Mouse (Mus musculus) liver, postnatal 0 days (tissue): Measurements from ENCODE around the gene Il12a. TPM values are rescaled to one million over a fixed set of nuclear protein-coding genes. Genes with fewer than 3 reads are reported as not detected.
"Not testable (repeated sequence)": the region's sequence is repeated elsewhere in the genome, so short reads cannot be mapped to it uniquely, and the experiment has no call there.

Experiments used
- ATAC-seq: fragments of 200-750 bp; cut with Nextera tagmentation; 2 replicates; pipeline ENCODE4 v1.8.0; 2017; ENCODE audit warnings: mild to moderate bottlenecking, moderate library complexity
- DNase-seq: peaks from one replicate; pipeline ENCODE4 v3.0.0-alpha.2; 2016
- H3K27ac ChIP-seq: fragments of 300-500 bp; sonication (generic); 2 replicates; pipeline ENCODE4 v1.5.1; 2014; ENCODE audit warnings: antibody characterized with exemption, moderate library complexity, mild to moderate bottlenecking, low read depth
- H3K27me3 ChIP-seq: fragments of 300-500 bp; sonication (generic); 2 replicates; pipeline ENCODE4 v1.6.1; 2014; ENCODE audit warnings: low read length, control low read depth, mixed read lengths; ENCODE audit not compliant: insufficient read depth
- H3K36me3 ChIP-seq: fragments of 300-500 bp; sonication (generic); replicated peaks from 2 replicates; pipeline ENCODE4 v1.6.1; 2014; ENCODE audit warnings: mild to moderate bottlenecking, control low read depth, low read length, moderate library complexity, mixed read lengths; ENCODE audit not compliant: insufficient read depth
- H3K4me1 ChIP-seq: fragments of 300-500 bp; sonication (generic); 2 replicates; pipeline ENCODE4 v1.6.1; 2014; ENCODE audit warnings: antibody characterized with exemption, mild to moderate bottlenecking, control low read depth; ENCODE audit not compliant: insufficient read depth
- H3K4me2 ChIP-seq: fragments of 300-500 bp; sonication (generic); 2 replicates; pipeline ENCODE4 v1.6.1; 2014; ENCODE audit warnings: low read depth, mild to moderate bottlenecking, low read length, moderate library complexity, mixed read lengths
- H3K4me3 ChIP-seq: fragments of 300-500 bp; sonication (generic); 2 replicates; pipeline ENCODE4 v1.5.1; 2014; ENCODE audit warnings: low read depth, low read length
- H3K9ac ChIP-seq: fragments of 300-500 bp; sonication (generic); replicated peaks from 2 replicates; pipeline ENCODE4 v1.6.1; 2014; ENCODE audit warnings: mild to moderate bottlenecking, moderate library complexity
- H3K9me3 ChIP-seq: fragments of 300-500 bp; sonication (generic); 2 replicates; pipeline ENCODE4 v1.6.1; 2016; ENCODE audit warnings: mild to moderate bottlenecking, control low read depth, low read length, mixed read lengths
- CTCF ChIP-seq: sonication (generic); IDR thresholded peaks from 2 replicates; pipeline ENCODE4 v1.5.1; 2016; ENCODE audit warnings: antibody characterized with exemption, low read depth
- EP300 ChIP-seq: IDR thresholded peaks from 2 replicates; pipeline ENCODE4 v1.6.1; 2016; ENCODE audit warnings: antibody characterized with exemption, low read depth, mild to moderate bottlenecking
- WGBS: fragments of 180-500 bp; shearing (Covaris S2); extraction: QIAGEN DNeasy Blood & Tissue Kit; methylation state at CpG from one replicate; pipeline ENCODE4 v1.1.7; 2014; ENCODE audit not compliant: insufficient replicate concordance; 5-methylcytosine and 5-hydroxymethylcytosine counted together
- polyA plus RNA-seq: library from polyadenylated mRNA; unstranded; fragments of >200 nt; fragmentation: Nextera tagmentation; extraction: Ambion mirVana; gene quantifications from 2 replicates; pipeline ENCODE4 v1.2.1, GENCODE M21; 2015

Il12a gene
- polyA plus RNA-seq, 1 experiment from 2014 or later: 3.2 TPM

GRCm38 (mm10) chr3:68713550-68713949 lies 23.1 kb downstream of the Il12a start:
- Histone ChIP-seq H3K27ac (no peak overlapping the region), H3K4me1 (no peaks in the 10 kb centered on the region; the same call in 1 of the 2 replicates), H3K36me3 (no peaks in the 10 kb centered on the region), H3K4me2 (peak overlapping the region; percentile 52; the same call in 1 of the 2 replicates), H3K27me3 (no peaks in the 10 kb centered on the region), H3K9me3 (no peaks in the 10 kb centered on the region), H3K9ac (no peak overlapping the region), H3K4me3 (peak overlapping the region; percentile 21; the same call in 1 of the 2 replicates)
- 0 out of 2 replicates have a peak, but pooled peaks have one; percentile 25 for ATAC-seq
- DNase-seq: peak; percentile 61
- TF ChIP-seq EP300 (no peak), CTCF (peak; percentile 87)
- WGBS: 3% methylated on average over 7 of the region's 7 CpGs

- H3K27me3 ChIP-seq, H3K9me3 ChIP-seq, H3K4me3 ChIP-seq, H3K27ac ChIP-seq, H3K36me3 ChIP-seq, H3K9ac ChIP-seq, H3K4me1 ChIP-seq, H3K4me2 ChIP-seq, ATAC-seq: not testable (repeated sequence)
- peak; percentile 62 for DNase-seq
- WGBS: 28% methylated on average over 5 of the region's 5 CpGs
- peak; percentile 73 for TF ChIP-seq CTCF
These were observed 26.9 kb downstream of the Il12a start for GRCm38 (mm10) chr3:68717346-68717745.

- no peak overlapping the region for H3K4me3 ChIP-seq
- H3K36me3 ChIP-seq: no peaks in the 10 kb centered on the region
- H3K9ac ChIP-seq: no peak overlapping the region
- no peaks in the 10 kb centered on the region for H3K4me1 ChIP-seq
- ATAC-seq (no peak), DNase-seq (no peak)
- H3K9me3 ChIP-seq: no peaks in the 10 kb centered on the region
- H3K27ac ChIP-seq: no peak overlapping the region
- no peak for TF ChIP-seq CTCF
- no peak for TF ChIP-seq EP300
- no peaks in the 10 kb centered on the region for H3K27me3 ChIP-seq
- H3K4me2 ChIP-seq: no peak overlapping the region
- WGBS: 63% methylated on average over 8 of the region's 8 CpGs
These were observed 28.9 kb downstream of the Il12a start for GRCm38 (mm10) chr3:68719229-68719819.

- Histone ChIP-seq H3K9me3 (no peaks in the 10 kb centered on the region), H3K27ac (no peak overlapping the region), H3K36me3 (no peaks in the 10 kb centered on the region), H3K4me2 (no peak overlapping the region), H3K9ac (no peak overlapping the region), H3K4me1 (no peaks in the 10 kb centered on the region), H3K4me3 (no peak overlapping the region), H3K27me3 (no peaks in the 10 kb centered on the region)
- DNase-seq: peak; percentile 45
- ATAC-seq: no peak
- 48% methylated on average over 13 of the region's 13 CpGs for WGBS
- TF ChIP-seq CTCF (peak; percentile 68), EP300 (no peak)
These were observed 29.8 kb downstream of the Il12a start for GRCm38 (mm10) chr3:68720258-68720657.

GRCm38 (mm10) chr3:68741955-68742354 lies 51.5 kb downstream of the Il12a start:
- 59% methylated on average over 7 of the region's 7 CpGs for WGBS
- DNase-seq (no peak), ATAC-seq (no peak)
- no peak overlapping the region for H3K4me3 ChIP-seq
- no peaks in the 10 kb centered on the region for H3K4me1 ChIP-seq
- H3K4me2 ChIP-seq: no peak overlapping the region
- H3K27me3 ChIP-seq: no peaks in the 10 kb centered on the region
- H3K9me3 ChIP-seq: no peaks in the 10 kb centered on the region
- TF ChIP-seq EP300 (no peak), CTCF (no peak)
- no peaks in the 10 kb centered on the region for H3K36me3 ChIP-seq
- no peak overlapping the region for H3K27ac ChIP-seq
- H3K9ac ChIP-seq: no peak overlapping the region

GRCm38 (mm10) chr3:68742718-68743471 lies 52.5 kb downstream of the Il12a start:
- ATAC-seq (no peak), DNase-seq (no peak)
- Histone ChIP-seq H3K9me3 (no peaks in the 10 kb centered on the region), H3K4me1 (no peaks in the 10 kb centered on the region), H3K27ac (no peak overlapping the region), H3K9ac (no peak overlapping the region), H3K36me3 (no peaks in the 10 kb centered on the region), H3K27me3 (no peaks in the 10 kb centered on the region), H3K4me2 (no peak overlapping the region), H3K4me3 (no peak overlapping the region)
- TF ChIP-seq EP300 (no peak), CTCF (no peak)
- 72% methylated on average over 9 of the region's 9 CpGs for WGBS
